Mouse (Mus musculus) leukemia stem cell, adult 10-12 weeks (primary cell): Measurements from ENCODE around the gene Pbld2. TPM values are rescaled to one million over a fixed set of nuclear protein-coding genes. Genes with fewer than 3 reads are reported as not detected.

Source experiments
- polyA plus RNA-seq: library from polyadenylated mRNA; stranded (reverse); fragments of >175 nt; gene quantifications from 2 replicates; pipeline ENCODE4 v1.2.3, GENCODE M21; 2012; ENCODE audit warnings: low replicate concordance

The Pbld2 gene
- not detected in 2 replicates for polyA plus RNA-seq

DNA sequence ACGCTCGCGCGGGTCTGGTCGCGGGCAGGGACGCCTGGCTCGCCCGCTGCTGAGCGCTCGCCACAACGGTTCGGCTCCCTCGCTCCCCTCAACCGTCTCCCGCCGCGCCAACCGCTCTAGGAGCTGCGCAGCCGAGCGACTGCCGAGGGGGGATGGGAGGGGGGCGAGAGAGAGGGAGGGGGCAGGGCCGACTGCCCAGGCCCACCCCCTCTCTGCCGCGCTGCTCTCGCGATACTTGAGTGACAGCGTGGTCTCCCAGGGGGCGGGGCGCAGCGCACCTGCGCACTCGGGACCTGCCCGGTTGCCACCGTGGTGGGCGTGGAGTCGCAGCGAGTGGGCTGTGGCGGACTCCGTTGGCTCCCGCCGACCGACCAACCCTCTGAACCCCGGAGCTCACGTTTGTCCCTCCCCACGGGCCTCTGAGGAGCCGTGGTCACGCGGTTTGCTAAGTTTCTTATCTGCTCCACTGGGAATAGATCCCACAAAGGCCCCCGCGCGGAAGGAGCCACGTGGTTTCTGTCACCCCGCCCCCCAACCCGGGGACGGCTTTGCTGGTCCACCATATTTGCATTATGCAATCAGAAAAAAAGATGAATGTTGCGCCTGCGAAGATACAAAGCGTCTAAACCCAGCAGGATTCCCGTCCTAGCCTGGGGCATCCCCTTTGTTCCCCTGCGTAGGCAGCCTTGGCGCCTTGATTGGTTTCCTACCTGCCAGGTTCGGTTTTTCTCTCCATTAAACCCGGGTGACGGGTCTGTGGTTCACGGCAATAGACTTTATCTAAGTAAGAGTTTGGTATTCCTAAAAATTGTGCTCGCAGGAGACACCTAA lies at the start of gene Pbld2, which contains the start of gene Hnrnph3:
Gene Pbld2, plus strand, starts transcription at position 567 of the 831 bp plus-strand sequence.
Gene Hnrnph3, minus strand, starts transcription at position 469 of the 831 bp plus-strand sequence.

DNA sequence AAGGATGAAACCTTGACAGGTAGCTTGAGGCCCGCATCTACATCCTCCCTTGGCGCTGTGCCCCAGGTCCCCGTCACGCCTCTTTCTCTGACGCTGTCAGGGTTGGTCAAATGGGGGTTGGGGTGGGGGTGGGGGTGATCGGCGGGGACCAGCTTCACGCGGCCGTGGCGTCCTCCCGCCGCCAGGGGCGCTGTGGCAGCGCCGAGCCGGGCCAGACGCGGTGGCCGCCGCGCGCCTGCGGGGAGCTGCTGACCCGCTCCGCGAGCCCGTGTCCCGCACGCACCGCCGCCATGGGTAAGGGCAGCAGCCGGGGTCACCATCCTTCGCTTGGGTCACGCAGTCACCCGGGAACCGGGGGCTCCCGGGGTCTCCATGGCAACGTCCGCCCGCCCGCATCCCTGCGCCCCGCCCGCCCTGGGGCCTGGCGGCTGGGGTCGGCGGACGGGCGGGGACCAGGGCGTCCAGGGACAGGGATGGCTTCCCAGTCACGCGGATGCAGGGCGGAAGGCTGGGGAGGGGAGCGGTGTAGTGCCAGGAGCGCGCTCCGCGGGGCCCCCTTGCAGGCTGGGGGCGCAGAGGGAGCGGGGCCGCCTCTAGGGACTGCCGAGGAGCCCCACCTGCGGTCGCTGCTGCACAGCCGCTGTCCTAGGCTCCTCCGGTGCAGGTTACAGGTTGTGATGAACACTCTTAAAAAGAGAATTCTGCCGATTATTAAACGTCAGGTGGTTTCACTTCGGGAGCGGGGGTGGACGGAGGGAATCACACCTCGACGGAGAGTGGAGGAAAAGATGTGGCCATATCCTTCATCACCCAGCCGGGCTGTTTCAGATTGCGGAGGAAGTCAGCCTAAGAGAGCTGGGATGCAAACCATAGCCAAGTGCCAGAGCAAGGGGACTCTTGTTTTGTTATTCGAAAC lies 43.8 kb upstream of the Pbld2 start, which contains the start of gene Rufy2:
Gene Rufy2, plus strand, starts transcription at position 185 of the 916 bp plus-strand sequence.

DNA sequence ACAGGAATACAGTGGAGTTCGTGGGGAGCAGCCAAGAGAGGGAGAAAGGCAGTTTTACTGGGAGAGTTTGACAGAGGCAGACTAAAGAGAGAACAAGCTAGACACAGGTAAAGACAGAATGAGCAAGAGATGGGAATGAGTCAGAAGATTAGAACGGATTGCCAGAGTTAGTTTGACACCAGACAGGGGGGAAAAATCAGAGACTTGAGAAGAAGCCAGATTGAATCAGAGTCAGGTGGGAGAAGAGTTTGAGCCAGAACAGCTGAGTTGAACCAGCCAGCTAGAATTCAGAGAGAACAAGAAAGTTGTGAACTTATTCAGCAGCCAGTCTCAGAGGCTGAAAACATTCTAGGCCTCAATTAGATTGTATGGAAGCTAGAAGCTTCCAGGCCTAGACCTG lies 35.7 kb downstream of the Pbld2 start, which contains the start of gene Pbld1:
Gene Pbld1, plus strand, starts transcription at position 301 of the 400 bp plus-strand sequence.

DNA sequence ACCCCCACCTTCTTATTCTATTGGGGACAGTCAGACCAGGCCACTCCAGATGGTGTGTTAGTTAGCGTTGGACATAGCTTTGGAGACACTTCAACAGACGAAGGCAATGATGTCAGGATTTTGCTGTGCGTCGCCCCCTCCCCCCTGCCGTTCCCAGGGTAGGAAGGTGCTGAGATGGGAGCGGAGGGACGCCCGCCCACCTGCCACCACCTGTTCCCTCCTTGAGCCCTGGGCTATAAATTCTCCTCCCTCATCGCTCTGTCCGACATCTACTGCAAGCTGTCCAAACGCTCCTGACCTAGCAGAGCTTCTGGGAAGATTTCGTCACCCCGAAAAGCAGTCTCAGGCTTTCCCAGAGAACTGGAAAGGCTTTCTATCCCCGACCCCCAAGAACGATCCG lies 75.4 kb downstream of the Pbld2 start, which contains the start of gene Atoh7:
Gene Atoh7, plus strand, starts transcription at position 131 of the 400 bp plus-strand sequence.

Other genes starting within 250 kb of the Pbld2 start
- gene Ccar1, start 232.0 kb upstream of the Pbld2 start, polyA plus RNA-seq, result 0.74 and 8.3 TPM in 2 replicates
- 0.23 TPM in 1 of 2 replicates, not detected in the other for gene Tet1, start 115.3 kb upstream of the Pbld2 start, polyA plus RNA-seq
- 12.8 and 16.9 TPM in 2 replicates for gene Slc25a16, start 103.7 kb upstream of the Pbld2 start, polyA plus RNA-seq
- gene Dna2, start 77.3 kb upstream of the Pbld2 start, polyA plus RNA-seq, result 17.1 and 23.2 TPM in 2 replicates
- gene Rufy2, start 44.1 kb upstream of the Pbld2 start, polyA plus RNA-seq, result 0.46 and 0.79 TPM in 2 replicates
- gene Hnrnph3, start 98 bp upstream of the Pbld2 start, polyA plus RNA-seq, result 6.5 and 6.9 TPM in 2 replicates
- gene Pbld1, start 35.8 kb downstream of the Pbld2 start, polyA plus RNA-seq, result 0.16 TPM in 1 of 2 replicates, not detected in the other
- gene Atoh7, start 75.3 kb downstream of the Pbld2 start, polyA plus RNA-seq, result not detected in 2 replicates
- gene Mypn, start 179.6 kb downstream of the Pbld2 start, polyA plus RNA-seq, result not detected in 2 replicates
- gene Herc4, start 219.5 kb downstream of the Pbld2 start, polyA plus RNA-seq, result 18.2 and 18.3 TPM in 2 replicates